Mouse (Mus musculus) adrenal gland, postnatal 10 days (tissue): ENCODE measurements around the gene Hist1h2ad. TPM values are rescaled to one million over a fixed set of nuclear protein-coding genes. Genes with fewer than 3 reads are reported as not detected.

Source experiments
- DNase-seq: peaks from one replicate; pipeline ENCODE4 v3.0.0; 2021; ENCODE audit warnings: mixed read lengths
- microRNA-seq: library from miRNA; unstranded; fragments of <30 nt; microRNA quantifications from one replicate; pipeline ENCODE4 v1.2.0, GENCODE M21; 2021
- total RNA-seq, 2 experiments: library from RNA; stranded (reverse); gene quantifications; 2 replicates each; pipeline ENCODE4 v1.2.3; 2021

Hist1h2ad gene
- total RNA-seq, 2 experiments from 2014 or later: 47.4 to 49.2 TPM

DNA sequence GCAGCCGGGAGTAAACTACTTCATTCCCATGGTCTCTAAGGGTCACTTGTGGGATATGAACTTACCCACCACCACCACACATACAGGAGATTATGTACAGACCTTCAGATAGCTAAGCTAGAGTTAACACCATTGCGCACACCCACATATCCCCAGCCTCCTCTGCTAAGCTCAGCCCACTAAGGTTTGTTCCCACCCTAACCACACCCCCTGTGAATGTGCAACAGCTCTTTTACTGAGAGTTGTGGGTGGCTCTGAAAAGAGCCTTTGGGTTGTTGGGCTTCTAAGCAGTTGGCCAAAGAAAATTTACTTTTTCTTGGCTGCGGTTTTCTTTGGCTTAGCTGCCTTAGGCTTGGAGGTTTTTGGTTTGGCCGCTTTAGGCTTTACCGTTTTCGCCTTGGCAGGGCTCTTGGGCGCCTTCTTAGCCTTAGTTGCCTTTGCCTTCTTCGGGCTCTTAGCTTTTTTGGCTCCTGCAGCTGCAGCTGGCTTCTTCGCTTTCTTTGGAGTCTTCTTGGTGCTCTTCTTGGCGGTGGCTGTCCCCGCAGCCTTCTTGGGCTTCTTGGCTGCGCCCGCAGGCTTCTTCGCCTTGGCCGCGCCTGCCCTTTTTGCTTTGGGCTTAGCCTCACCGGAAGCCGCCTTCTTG lies 47.5 kb downstream of the Hist1h2ad start:
- peak; percentile 82 for DNase-seq

DNA sequence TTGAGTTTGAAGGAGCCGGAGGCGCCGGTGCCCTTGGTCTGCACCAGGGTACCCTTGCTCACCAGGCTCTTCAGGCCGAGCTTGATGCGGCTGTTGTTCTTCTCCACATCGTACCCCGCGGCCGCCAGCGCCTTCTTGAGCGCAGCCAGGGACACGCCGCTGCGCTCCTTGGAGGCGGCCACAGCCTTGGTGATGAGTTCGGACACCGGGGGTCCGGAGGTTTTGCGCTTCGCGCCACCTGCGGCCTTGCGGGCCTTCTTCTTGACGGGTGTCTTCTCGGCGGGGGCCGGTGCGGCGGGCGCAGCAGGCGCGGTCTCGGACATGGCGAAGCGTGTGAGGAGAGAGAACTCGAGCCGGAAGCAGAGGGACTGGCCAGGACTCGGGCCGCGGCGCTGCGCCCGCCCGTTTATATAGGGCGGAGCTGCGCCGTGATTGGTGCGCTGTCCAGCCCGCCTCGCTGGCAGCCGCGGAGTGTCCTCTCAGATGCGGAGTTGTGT lies 48.0 kb downstream of the Hist1h2ad start, which contains the start of gene Hist1h1e:
Gene Hist1h1e, minus strand, starts transcription at position 384 of the 497 bp plus-strand sequence.
- DNase-seq: peak; percentile 97

DNA sequence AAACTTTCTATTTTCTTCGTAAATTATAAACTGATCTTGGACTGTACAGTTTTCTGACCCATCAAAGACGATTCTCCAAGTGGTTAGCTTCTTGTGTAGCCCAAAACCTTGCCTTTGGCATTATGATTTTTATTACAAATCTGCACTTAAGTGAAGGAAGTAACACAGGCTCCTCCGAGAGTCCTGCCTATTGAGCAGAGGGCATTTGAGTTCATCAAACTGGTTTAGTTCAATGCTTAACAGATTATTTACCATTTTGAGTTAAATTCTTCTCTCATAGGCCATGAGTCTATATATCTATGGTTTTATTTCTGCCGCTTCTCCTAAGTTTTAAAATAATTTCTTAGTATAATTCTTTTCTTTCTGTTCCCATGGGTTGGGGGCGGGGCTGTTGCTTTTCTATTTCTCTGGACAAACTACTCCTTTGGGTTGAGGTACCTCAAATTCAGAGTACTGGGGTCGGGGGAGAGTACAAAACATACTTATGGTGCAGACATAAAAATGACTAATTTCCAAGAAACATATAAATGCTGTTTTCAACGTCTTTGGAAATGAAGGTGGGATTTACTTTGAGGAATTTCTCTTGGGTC lies 48.8 kb downstream of the Hist1h2ad start:
- peak; percentile 13 for DNase-seq

Small RNA genes within 50 kb of the gene (microRNA-seq; reads per million reads assigned to microRNA genes)
- not detected for gene Gm44297
- not detected for gene Gm44359
- 1.8 reads per million for gene Gm44394

Other genes starting within 250 kb of the Hist1h2ad start
- gene Zfp322a, start 205.2 kb upstream of the Hist1h2ad start, total RNA-seq: 10 to 100 TPM; 18.9 to 26.9 TPM
- gene Abt1, start 150.5 kb upstream of the Hist1h2ad start, total RNA-seq: 1 to 10 TPM; 6.1 to 7.1 TPM
- gene Btn1a1, start 108.5 kb upstream of the Hist1h2ad start, total RNA-seq: under 1 TPM in 1 of 2 experiments, not detected in 1; 0.55 TPM
- gene Btn2a2, start 85.5 kb upstream of the Hist1h2ad start, total RNA-seq: not detected
- 1,000 to 10,000 TPM in 1 of 2 experiments, 100 to 1,000 TPM in 1; 930 to 1,063 TPM for gene Hist1h4h, start 43.3 kb upstream of the Hist1h2ad start, total RNA-seq
- gene Hist1h2af, start 40.5 kb upstream of the Hist1h2ad start, total RNA-seq: 100 to 1,000 TPM; 261 to 325 TPM
- 10 to 100 TPM; 76.3 to 91.7 TPM for gene Hist1h3g, start 39.0 kb upstream of the Hist1h2ad start, total RNA-seq
- gene Hist1h2bh, start 31.0 kb upstream of the Hist1h2ad start, total RNA-seq: 10 to 100 TPM; 20.9 to 25.4 TPM
- 100 to 1,000 TPM in 1 of 2 experiments, 10 to 100 TPM in 1; 93.2 to 104 TPM for gene Hist1h3f, start 30.3 kb upstream of the Hist1h2ad start, total RNA-seq
- 100 to 1,000 TPM; 529 to 619 TPM for gene Hist1h4f, start 22.7 kb upstream of the Hist1h2ad start, total RNA-seq
- 10 to 100 TPM; 27.8 to 32.6 TPM for gene Hist1h1d, start 21.1 kb upstream of the Hist1h2ad start, total RNA-seq
- gene Hist1h3e, start 12.0 kb upstream of the Hist1h2ad start, total RNA-seq: 100 to 1,000 TPM; 246 to 271 TPM
- 10 to 100 TPM; 54.9 to 55.0 TPM for gene Hist1h2ae, start 3.2 kb upstream of the Hist1h2ad start, total RNA-seq
- 100 to 1,000 TPM; 395 to 462 TPM for gene Hist1h2bg, start 3.0 kb upstream of the Hist1h2ad start, total RNA-seq
- gene Hist1h2bf, start 185 bp upstream of the Hist1h2ad start, total RNA-seq: 100 to 1,000 TPM; 168 to 215 TPM
- gene Hist1h3d, start 1.4 kb downstream of the Hist1h2ad start, total RNA-seq: 10 to 100 TPM; 38.0 to 43.5 TPM
- gene Hist1h4d, start 7.2 kb downstream of the Hist1h2ad start, total RNA-seq: 100 to 1,000 TPM; 294 to 310 TPM
- gene Hist1h2be, start 46.7 kb downstream of the Hist1h2ad start, total RNA-seq: 10 to 100 TPM; 27.7 to 32.2 TPM
- gene Hist1h1e, start 48.2 kb downstream of the Hist1h2ad start, total RNA-seq: 100 to 1,000 TPM; 180 to 217 TPM
- gene Hist1h2ac, start 109.6 kb downstream of the Hist1h2ad start, total RNA-seq: 1 to 10 TPM; 8.3 to 9.7 TPM
- gene Hist1h2bc, start 109.8 kb downstream of the Hist1h2ad start, total RNA-seq: 10 to 100 TPM; 76.4 to 77.6 TPM
- gene Hist1h1t, start 121.4 kb downstream of the Hist1h2ad start, total RNA-seq: under 1 TPM; 0.69 to 0.88 TPM
- gene Hist1h4c, start 124.1 kb downstream of the Hist1h2ad start, total RNA-seq: 100 to 1,000 TPM; 175 to 199 TPM
- gene Hfe, start 136.5 kb downstream of the Hist1h2ad start, total RNA-seq: 10 to 100 TPM; 23.3 to 31.0 TPM
- 100 to 1,000 TPM; 366 to 432 TPM for gene Hist1h1c, start 164.4 kb downstream of the Hist1h2ad start, total RNA-seq
- 100 to 1,000 TPM; 127 to 144 TPM for gene Hist1h3c, start 171.2 kb downstream of the Hist1h2ad start, total RNA-seq
- gene Hist1h2bb, start 172.4 kb downstream of the Hist1h2ad start, total RNA-seq: 100 to 1,000 TPM; 173 to 206 TPM
- 100 to 1,000 TPM; 281 to 334 TPM for gene Hist1h2ab, start 176.7 kb downstream of the Hist1h2ad start, total RNA-seq
- 100 to 1,000 TPM; 390 to 424 TPM for gene Hist1h3b, start 177.9 kb downstream of the Hist1h2ad start, total RNA-seq
- 100 to 1,000 TPM; 282 to 291 TPM for gene Hist1h4b, start 182.6 kb downstream of the Hist1h2ad start, total RNA-seq
- gene Hist1h4a, start 186.8 kb downstream of the Hist1h2ad start, total RNA-seq: 100 to 1,000 TPM; 238 to 251 TPM
- gene Hist1h3a, start 188.0 kb downstream of the Hist1h2ad start, total RNA-seq: 100 to 1,000 TPM; 258 to 301 TPM
- 100 to 1,000 TPM; 231 to 274 TPM for gene Hist1h1a, start 189.3 kb downstream of the Hist1h2ad start, total RNA-seq
- gene Trim38, start 195.5 kb downstream of the Hist1h2ad start, total RNA-seq: not detected
- 10 to 100 TPM; 16.2 to 33.8 TPM for gene Slc17a2, start 232.6 kb downstream of the Hist1h2ad start, total RNA-seq